Mouse (Mus musculus) MEL (cell line): ENCODE results near the gene Ano6. TPM values are rescaled to one million over a fixed set of nuclear protein-coding genes. Genes with fewer than 3 reads are reported as not detected.

ENCODE experiments used
- DNase-seq: peaks from one replicate; pipeline ENCODE4 v3.0.0; 2011; ENCODE audit warnings: low read depth, low spot score
- H3K27ac ChIP-seq: 2 replicates; pipeline ENCODE4 v1.5.1; 2012; ENCODE audit warnings: low read depth, mild to moderate bottlenecking, control low read depth, low read length, moderate library complexity; ENCODE audit not compliant: control insufficient read depth
- H3K27me3 ChIP-seq, 2 experiments: fragments of 150-350 bp in 1 of 2; sonication (generic) in 1 of 2; 2 replicates each; pipeline ENCODE4 v1.6.1; 2012; ENCODE audit warnings: low read length in 2 of 2, mild to moderate bottlenecking in 2 of 2, improper control_type of control experiment in 1 of 2, moderate library complexity in 1 of 2; ENCODE audit not compliant: insufficient read depth in 2 of 2, control insufficient read depth in 1 of 2
- H3K36me3 ChIP-seq, 2 experiments: 2 replicates each; pipeline ENCODE4 v1.6.1; 2012 to 2014; ENCODE audit warnings: low read length in 2 of 2, improper control_type of control experiment in 1 of 2, inconsistent platforms in 1 of 2, mild to moderate bottlenecking in 1 of 2; ENCODE audit not compliant: insufficient read depth in 2 of 2, control insufficient read depth in 1 of 2
- H3K4me1 ChIP-seq, 2 experiments: fragments of 150-350 bp in 1 of 2; sonication (generic) in 1 of 2; 2 replicates each; pipeline ENCODE4 v1.6.1; 2012; ENCODE audit warnings: low read length in 2 of 2, improper control_type of control experiment in 1 of 2, mild to moderate bottlenecking in 1 of 2; ENCODE audit not compliant: insufficient read depth in 2 of 2, control insufficient read depth in 1 of 2
- H3K4me3 ChIP-seq, 2 experiments: fragments of 150-350 bp in 1 of 2; sonication (generic) in 1 of 2; 2 replicates each; pipeline ENCODE4 v1.5.1; 2012; ENCODE audit warnings: low read depth in 2 of 2, low read length in 2 of 2, mild to moderate bottlenecking in 2 of 2, moderate library complexity in 2 of 2, control low read depth in 1 of 2, improper control_type of control experiment in 1 of 2; ENCODE audit not compliant: control insufficient read depth in 1 of 2, insufficient read depth in 1 of 2
- H3K79me2 ChIP-seq: 2 replicates; pipeline ENCODE4 v1.6.1; 2012; ENCODE audit warnings: mild to moderate bottlenecking, low read length, moderate library complexity; ENCODE audit not compliant: control insufficient read depth, poor library complexity, insufficient read depth
- H3K9ac ChIP-seq: 2 replicates; pipeline ENCODE4 v1.6.1; 2012; ENCODE audit warnings: low read depth, mild to moderate bottlenecking, control low read depth, low read length, moderate library complexity; ENCODE audit not compliant: control insufficient read depth, poor library complexity, severe bottlenecking
- H3K9me3 ChIP-seq: fragments of 150-350 bp; sonication (generic); replicated peaks from 2 replicates; pipeline ENCODE4 v1.6.1; 2012; ENCODE audit warnings: mild to moderate bottlenecking, low read length, improper control_type of control experiment, moderate library complexity; ENCODE audit not compliant: insufficient read depth
- CTCF ChIP-seq, 3 experiments: IDR thresholded peaks in 2 of 3; conservative IDR thresholded peaks in 1 of 3; 2 replicates each; pipeline ENCODE4 v1.5.1; 2011 to 2012; ENCODE audit warnings: low read length in 3 of 3, low read depth in 2 of 3, mild to moderate bottlenecking in 2 of 3, improper control_type of control experiment in 1 of 3, inconsistent platforms in 1 of 3, mixed read lengths in 1 of 3, moderate library complexity in 1 of 3; ENCODE audit not compliant: control insufficient read depth in 1 of 3, insufficient read depth in 1 of 3, poor library complexity in 1 of 3, severe bottlenecking in 1 of 3
- ETS1 ChIP-seq: IDR thresholded peaks from 2 replicates; pipeline ENCODE4 v1.6.1; 2012; ENCODE audit warnings: low read depth, mild to moderate bottlenecking, inconsistent platforms, low read length, improper control_type of control experiment, moderate library complexity
- GATA1 ChIP-seq: IDR thresholded peaks from 2 replicates; pipeline ENCODE4 v1.6.1; 2011; ENCODE audit warnings: low read depth, low read length, improper control_type of control experiment
- JUND ChIP-seq: IDR thresholded peaks from 2 replicates; pipeline ENCODE4 v1.6.1; 2011; ENCODE audit warnings: low read depth, mild to moderate bottlenecking, improper control_type of control experiment, low read length
- MAX ChIP-seq: IDR thresholded peaks from 2 replicates; pipeline ENCODE4 v1.6.1; 2011; ENCODE audit warnings: low read length, improper control_type of control experiment
- MEF2A ChIP-seq: IDR thresholded peaks from 2 replicates; pipeline ENCODE4 v1.6.1; 2014; ENCODE audit warnings: low read depth, mild to moderate bottlenecking, inconsistent platforms, low read length, improper control_type of control experiment; ENCODE audit not compliant: poor library complexity, insufficient replicate concordance, severe bottlenecking; ENCODE audit errors: extremely low read depth
- MYB ChIP-seq: IDR thresholded peaks from 2 replicates; pipeline ENCODE4 v1.6.1; 2011; ENCODE audit warnings: mild to moderate bottlenecking, low read depth, low read length, improper control_type of control experiment
- RCOR1 ChIP-seq: IDR thresholded peaks from 2 replicates; pipeline ENCODE4 v1.6.1; 2012; ENCODE audit warnings: low read depth, mild to moderate bottlenecking, inconsistent platforms, low read length, improper control_type of control experiment
- TCF12 ChIP-seq: IDR thresholded peaks from 2 replicates; pipeline ENCODE4 v1.6.1; 2014; ENCODE audit warnings: low read depth, mild to moderate bottlenecking, inconsistent platforms, low read length, improper control_type of control experiment, moderate library complexity
- UBTF ChIP-seq: IDR thresholded peaks from 2 replicates; pipeline ENCODE4 v1.6.1; 2012; ENCODE audit warnings: low read depth, mild to moderate bottlenecking, inconsistent platforms, low read length, improper control_type of control experiment, moderate library complexity, borderline replicate concordance; ENCODE audit not compliant: insufficient read depth
- ZNF384 ChIP-seq: IDR thresholded peaks from 2 replicates; pipeline ENCODE4 v1.6.1; 2012; ENCODE audit warnings: low read depth, mild to moderate bottlenecking, inconsistent platforms, low read length, improper control_type of control experiment
- polyA plus RNA-seq, 2 experiments: library from polyadenylated mRNA; stranded (reverse) in 1 of 2; unstranded in 1 of 2; fragments of >175 nt in 1 of 2; fragments of >200 nt in 1 of 2; gene quantifications; 2 replicates each; pipeline versions ENCODE4 v1.2.1 to v1.2.4; 2012; ENCODE audit warnings: low replicate concordance in 2 of 2, low read depth in 1 of 2; ENCODE audit not compliant: insufficient read length in 2 of 2, insufficient read depth in 1 of 2, missing spikeins in 1 of 2
- total RNA-seq: library from RNA; depleted of rRNA; stranded (reverse); fragments of 300-350 nt; gene quantifications from 2 replicates; pipeline ENCODE4 v1.2.3, GENCODE M21; 2012

Ano6 gene
- total and polyA plus RNA-seq, 3 experiments = 54.8 to 66.6 (median 61.4) TPM

- TF ChIP-seq MEF2A (no peak), TCF12 (peak; percentile 93)
These were observed 134.8 kb downstream of the Ano6 start (continued) for GRCm38 (mm10) chr15:95925334-95925986.

DNA sequence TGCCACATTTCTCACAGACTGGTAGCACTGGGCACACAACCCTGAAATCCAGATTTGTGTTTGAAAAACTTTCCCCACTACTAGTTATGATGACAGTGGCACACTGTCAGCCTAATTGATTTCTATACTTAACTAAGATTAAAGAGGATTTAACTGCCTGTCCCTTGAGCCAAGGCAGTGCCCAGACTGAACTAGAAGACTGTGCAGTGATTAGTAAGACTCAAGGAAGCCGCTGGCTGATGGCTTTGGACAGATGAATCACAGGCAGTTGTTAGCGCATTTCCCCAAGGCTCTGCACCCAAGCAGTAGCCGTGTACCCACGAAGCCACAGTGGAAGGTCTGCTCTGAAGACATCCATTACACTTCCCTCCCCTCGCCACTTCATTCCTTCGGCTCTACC lies 138.4 kb downstream of the Ano6 start:
- no peak overlapping the region for H3K27ac ChIP-seq
- DNase-seq = no peak
- no peaks in the 10 kb centered on the region for H3K27me3 ChIP-seq
- no peaks in the 10 kb centered on the region for H3K9me3 ChIP-seq
- H3K4me3 ChIP-seq = no peak overlapping the region
- peaks cover 17 to 18% of the 10 kb centered on the region in 2 experiments for H3K36me3 ChIP-seq
- TF ChIP-seq MAX = no peak
- no peak for TF ChIP-seq GATA1
- TF ChIP-seq MYB = no peak
- no peak for TF ChIP-seq ZNF384
- no peak for TF ChIP-seq JUND
- TF ChIP-seq ETS1 = no peak
- no peak for TF ChIP-seq RCOR1
- TF ChIP-seq CTCF (IDR thresholded peaks at IDR 0.05 in 2 of 3, conservative IDR thresholded peaks at IDR 0.05 in 1 of 3; ENCODE audit: control insufficient read depth in 1 of 3, insufficient read depth in 1 of 3, low read depth in 2 of 3, low read length in 3 of 3, poor library complexity in 1 of 3, severe bottlenecking in 1 of 3) = no peak
- TF ChIP-seq, all 39 proteins: peak for 0
- no peaks in the 10 kb centered on the region for H3K79me2 ChIP-seq
- H3K9ac ChIP-seq = no peak overlapping the region
- H3K4me1 ChIP-seq = peaks cover 13% of the 10 kb centered on the region in 2 experiments

GRCm38 (mm10) chr15:95931013-95931775 lies 140.6 kb downstream of the Ano6 start:
- Histone ChIP-seq H3K27ac (no peak overlapping the region), H3K9me3 (no peaks in the 10 kb centered on the region), H3K4me3 (no peak overlapping the region), H3K79me2 (no peaks in the 10 kb centered on the region), H3K27me3 (no peaks in the 10 kb centered on the region), H3K36me3 (peaks cover under 1 to 24% of the 10 kb centered on the region in 2 experiments), H3K4me1 (no peaks in the 10 kb centered on the region)
- DNase-seq = no peak
- no peak for TF ChIP-seq MAX
- TF ChIP-seq UBTF = no peak
- TF ChIP-seq, all 39 proteins: peak for 0
- H3K9ac ChIP-seq = no peak overlapping the region
